ENCODE assay signal across 19 mouse cellular contexts in genomic region chr7:126923999-126924398, GRCm38 (mm10). TPM values are rescaled to one million over a fixed set of nuclear protein-coding genes. Genes with fewer than 3 reads are reported as not detected.
DNase-seq lines count a peak whose midpoint lies in the region; ATAC-seq and TF ChIP-seq lines count a peak whose summit lies in the region.
"Had no signal": no experiment of that assay in that cellular context is flagged by ENCODE, and none has a peak within 500 bp of the region (broad histone marks: within the 10 kb centered on the region; RNA-seq: fewer than 3 reads in every experiment).

No protein-coding gene starts in this region.

- H3K27me3 ChIP-seq in heart, embryonic 12.5 days (replicated peaks) = no peaks in the 10 kb centered on the region
- no peaks in the 10 kb centered on the region for H3K27me3 ChIP-seq in liver, adult 2 months (ENCODE audit: control insufficient read depth, insufficient read depth, low read length)
- no peaks in the 10 kb centered on the region for H3K27me3 ChIP-seq in embryonic facial prominence, embryonic 10.5 days (replicated peaks; ENCODE audit: low read depth, poor library complexity, severe bottlenecking)
- H3K27me3 ChIP-seq in thymus, adult 2 months (ENCODE audit: control insufficient read depth, insufficient read depth, low read length) = no peaks in the 10 kb centered on the region
- H3K27me3 ChIP-seq: embryonic facial prominence, embryonic 15.5 days; forebrain, embryonic 15.5 days had no signal

- H3K79me2 ChIP-seq in liver, adult 2 months (ENCODE audit: control insufficient read depth, insufficient read depth, low read length) = peaks cover 17% of the 10 kb centered on the region; the same call in 1 of the 2 replicates

- 0 out of 2 replicates have a peak, but pooled peaks cover 3% of the 10 kb centered on the region for H3K4me1 ChIP-seq in heart, embryonic 12.5 days (replicated peaks)
- H3K4me1 ChIP-seq in liver, adult 2 months (ENCODE audit: control insufficient read depth, insufficient read depth, low read length) = peaks cover 14% of the 10 kb centered on the region
- peaks cover 11% of the 10 kb centered on the region for H3K4me1 ChIP-seq in embryonic facial prominence, embryonic 10.5 days
- peaks cover 2% of the 10 kb centered on the region; the same call in 1 of the 2 replicates for H3K4me1 ChIP-seq in thymus, adult 2 months (replicated peaks; ENCODE audit: control insufficient read depth, insufficient read depth, low read length)

- no peak for TF ChIP-seq POLR2A in liver, adult 2 months (IDR thresholded peaks at IDR 0.05; ENCODE audit: extremely low read depth, insufficient read depth, low read length)
- TF ChIP-seq POLR2A in thymus, adult 2 months (IDR thresholded peaks at IDR 0.05; ENCODE audit: control insufficient read depth, extremely low read depth, insufficient read depth, low read length, poor library complexity) = no peak

- peak overlapping the region; percentile 23; the same call in 1 of the 2 replicates for H3K27ac ChIP-seq in heart, embryonic 12.5 days (ENCODE audit: poor library complexity, severe bottlenecking)
- peak overlapping the region; percentile 52; the same call in 1 of the 2 replicates for H3K27ac ChIP-seq in liver, adult 2 months (replicated peaks; ENCODE audit: insufficient read depth, low read depth, low read length)
- H3K27ac ChIP-seq in embryonic facial prominence, embryonic 10.5 days (replicated peaks) = peak overlapping the region; percentile 63
- no peak overlapping the region for H3K27ac ChIP-seq in thymus, adult 2 months (ENCODE audit: control insufficient read depth, insufficient read depth, low read length)
- H3K27ac ChIP-seq: embryonic facial prominence, embryonic 15.5 days; forebrain, embryonic 15.5 days had no signal

- no peak overlapping the region for H3K4me3 ChIP-seq in heart, embryonic 12.5 days
- no peak overlapping the region for H3K4me3 ChIP-seq in liver, adult 2 months (ENCODE audit: insufficient read depth, low read depth, low read length)
- H3K4me3 ChIP-seq in embryonic facial prominence, embryonic 10.5 days = no peak overlapping the region
- H3K4me3 ChIP-seq in thymus, adult 2 months (ENCODE audit: control insufficient read depth, insufficient read depth, low read length) = no peak overlapping the region
- H3K4me3 ChIP-seq: embryonic facial prominence, embryonic 15.5 days; forebrain, embryonic 15.5 days had no signal

- H3K36me3 ChIP-seq in heart, embryonic 12.5 days = no peaks in the 10 kb centered on the region
- peaks cover 2% of the 10 kb centered on the region; the same call in 1 of the 2 replicates for H3K36me3 ChIP-seq in liver, adult 2 months (ENCODE audit: control insufficient read depth, insufficient read depth, low read length)
- no peaks in the 10 kb centered on the region for H3K36me3 ChIP-seq in embryonic facial prominence, embryonic 10.5 days (replicated peaks)
- H3K36me3 ChIP-seq in thymus, adult 2 months (ENCODE audit: control insufficient read depth, insufficient read depth, low read length) = no peaks in the 10 kb centered on the region
- H3K36me3 ChIP-seq: embryonic facial prominence, embryonic 15.5 days; forebrain, embryonic 15.5 days had no signal

- WGBS in heart, embryonic 12.5 days = 60% methylated on average over 5 of the region's 5 CpGs
- 82% methylated on average over 5 of the region's 5 CpGs for WGBS in liver, adult 2 months
- WGBS in embryonic facial prominence, embryonic 10.5 days = 79% methylated on average over 5 of the region's 5 CpGs
- 92% methylated on average over 5 of the region's 5 CpGs for WGBS in thymus, adult 2 months

- H3K4me2 ChIP-seq in heart, embryonic 12.5 days = no peak overlapping the region
- H3K4me2 ChIP-seq: embryonic facial prominence, embryonic 15.5 days; forebrain, embryonic 15.5 days had no signal

- ATAC-seq in heart, embryonic 12.5 days (ENCODE audit: insufficient number of reproducible peaks, low FRiP score) = peak; percentile 25; the same call in 1 of the 2 replicates
- ATAC-seq in erythroid progenitor cell, adult 5-6 weeks (replicated peaks; ENCODE audit: low FRiP score, poor library complexity, severe bottlenecking) = no peak
- ATAC-seq: forebrain, embryonic 15.5 days; intestine, embryonic 16.5 days; lung, postnatal 0 days had no signal

- DNase-seq in heart, postnatal 4 days = no peak
- no peak for DNase-seq in liver, adult 2 months (ENCODE audit: extremely low read depth, low read depth, low spot score)
- no peak for DNase-seq in liver
- peak; percentile 92 for DNase-seq in brain, adult 2 months (ENCODE audit: low read depth, low spot score)
- DNase-seq in embryonic facial prominence, embryonic 10.5 days (ENCODE audit: low spot score) = no peak
- DNase-seq in thymus, adult 2 months = no peak
- DNase-seq: adrenal gland, postnatal 10 days; cerebellum, postnatal 14 days; gastrocnemius, postnatal 36 days; kidney, postnatal 10 days; right cerebral cortex, postnatal 25 days; thymus, postnatal 14 days had no signal

- no peak for TF ChIP-seq CTCF in liver, adult 2 months (IDR thresholded peaks at IDR 0.05; ENCODE audit: low read depth, low read length)
- no peak for TF ChIP-seq CTCF in thymus, adult 2 months (IDR thresholded peaks at IDR 0.05; ENCODE audit: borderline replicate concordance, control insufficient read depth, extremely low read depth, insufficient read depth, low read length, poor library complexity)

- H3K9me3 ChIP-seq in heart, embryonic 12.5 days (replicated peaks) = no peaks in the 10 kb centered on the region
- no peaks in the 10 kb centered on the region for H3K9me3 ChIP-seq in embryonic facial prominence, embryonic 10.5 days
- H3K9me3 ChIP-seq: embryonic facial prominence, embryonic 15.5 days; forebrain, embryonic 15.5 days had no signal

- no peak overlapping the region for H3K9ac ChIP-seq in heart, embryonic 12.5 days
- no peak overlapping the region for H3K9ac ChIP-seq in liver, adult 2 months (ENCODE audit: low read depth, low read length)
- H3K9ac ChIP-seq: embryonic facial prominence, embryonic 15.5 days; forebrain, embryonic 15.5 days had no signal

RNA-seq across cellular contexts. Expression of gene Tmem219, which starts 1.3 kb away (rescaled TPM):
- polyA plus RNA-seq in heart, embryonic 12.5 days (2016; fragmentation: Nextera tagmentation; extraction: Ambion mirVana) = 17.6 and 19.9 TPM in 2 replicates
- 10 to 100 TPM; 12.9 to 14.7 TPM for total RNA-seq in heart, postnatal 4 days (2021)
- 78.4 and 98.6 TPM in 2 replicates for total RNA-seq in liver, adult 2 months (2014; rRNA removed)
- polyA plus RNA-seq in liver, adult 2 months (2012; rRNA removed) = 94.9 and 120 TPM in 2 replicates
- polyA plus RNA-seq in embryonic facial prominence, embryonic 10.5 days (2016; fragmentation: Nextera tagmentation; extraction: Ambion mirVana) = 16.7 and 21.3 TPM in 2 replicates
- total RNA-seq in erythroid progenitor cell, adult 5-6 weeks (2015; ENCODE audit: low replicate concordance) = 3.2 and 5.4 TPM in 2 replicates
- 4.0 and 10.4 TPM in 2 replicates for total RNA-seq in erythroid progenitor cell, adult 5-6 weeks (2017; ENCODE audit: low replicate concordance)
- polyA plus RNA-seq in thymus, adult 2 months (2012; rRNA removed) = 87.7 and 94.7 TPM in 2 replicates

RNA-seq across cellular contexts. Expression of gene Kctd13, which starts 4.7 kb away (rescaled TPM):
- polyA plus RNA-seq in heart, embryonic 12.5 days (2016; fragmentation: Nextera tagmentation; extraction: Ambion mirVana) = 16.1 and 17.3 TPM in 2 replicates
- 10 to 100 TPM; 10.4 to 10.7 TPM for total RNA-seq in heart, postnatal 4 days (2021)
- 2.1 and 3.4 TPM in 2 replicates for total RNA-seq in liver, adult 2 months (2014; rRNA removed)
- 5.8 and 7.6 TPM in 2 replicates for polyA plus RNA-seq in liver, adult 2 months (2012; rRNA removed)
- polyA plus RNA-seq in embryonic facial prominence, embryonic 10.5 days (2016; fragmentation: Nextera tagmentation; extraction: Ambion mirVana) = 20.2 and 21.3 TPM in 2 replicates
- total RNA-seq in erythroid progenitor cell, adult 5-6 weeks (2015; ENCODE audit: low replicate concordance) = 21.6 TPM in 1 of 2 replicates, not detected in the other
- total RNA-seq in erythroid progenitor cell, adult 5-6 weeks (2017; ENCODE audit: low replicate concordance) = 0.53 and 3.3 TPM in 2 replicates
- polyA plus RNA-seq in thymus, adult 2 months (2012; rRNA removed) = 38.8 and 42.4 TPM in 2 replicates

RNA-seq across cellular contexts. Expression of gene Asphd1, which starts 25.4 kb away (rescaled TPM):
- polyA plus RNA-seq in heart, embryonic 12.5 days (2016; fragmentation: Nextera tagmentation; extraction: Ambion mirVana) = not detected in 2 replicates
- total RNA-seq in heart, postnatal 4 days (2021) = under 1 TPM in 1 of 2 experiments, not detected in 1; 0.36 TPM
- total RNA-seq in liver, adult 2 months (2014; rRNA removed) = not detected in 2 replicates
- polyA plus RNA-seq in liver, adult 2 months (2012; rRNA removed) = not detected in 2 replicates
- polyA plus RNA-seq in embryonic facial prominence, embryonic 10.5 days (2016; fragmentation: Nextera tagmentation; extraction: Ambion mirVana) = 0.14 and 0.15 TPM in 2 replicates
- total RNA-seq in erythroid progenitor cell, adult 5-6 weeks (2015; ENCODE audit: low replicate concordance) = not detected in 2 replicates
- total RNA-seq in erythroid progenitor cell, adult 5-6 weeks (2017; ENCODE audit: low replicate concordance) = not detected in 2 replicates
- 0.33 and 0.35 TPM in 2 replicates for polyA plus RNA-seq in thymus, adult 2 months (2012; rRNA removed)
- total RNA-seq: gastrocnemius, postnatal 36 days; hematopoietic stem cell, adult 5-6 weeks had no signal
- polyA plus RNA-seq: lung, postnatal 0 days had no signal

RNA-seq across cellular contexts. Expression of gene Sez6l2, which starts 26.4 kb away (rescaled TPM):
- 0.11 TPM in 1 of 2 replicates, not detected in the other for polyA plus RNA-seq in heart, embryonic 12.5 days (2016; fragmentation: Nextera tagmentation; extraction: Ambion mirVana)
- 10 to 100 TPM; 18.6 to 21.2 TPM for total RNA-seq in heart, postnatal 4 days (2021)
- total RNA-seq in liver, adult 2 months (2014; rRNA removed) = 0.20 and 0.28 TPM in 2 replicates
- polyA plus RNA-seq in liver, adult 2 months (2012; rRNA removed) = 0.31 and 0.60 TPM in 2 replicates
- 0.77 and 1.2 TPM in 2 replicates for polyA plus RNA-seq in embryonic facial prominence, embryonic 10.5 days (2016; fragmentation: Nextera tagmentation; extraction: Ambion mirVana)
- not detected in 2 replicates for total RNA-seq in erythroid progenitor cell, adult 5-6 weeks (2015; ENCODE audit: low replicate concordance)
- 0.45 TPM in 1 of 2 replicates, not detected in the other for total RNA-seq in erythroid progenitor cell, adult 5-6 weeks (2017; ENCODE audit: low replicate concordance)
- polyA plus RNA-seq in thymus, adult 2 months (2012; rRNA removed) = 2.9 and 3.7 TPM in 2 replicates

RNA-seq across cellular contexts. Expression of gene Taok2, which starts 39.5 kb away (rescaled TPM):
- polyA plus RNA-seq in heart, embryonic 12.5 days (2016; fragmentation: Nextera tagmentation; extraction: Ambion mirVana) = 40.8 and 42.5 TPM in 2 replicates
- total RNA-seq in heart, postnatal 4 days (2021) = 10 to 100 TPM; 65.0 to 66.5 TPM
- 20.5 and 21.7 TPM in 2 replicates for total RNA-seq in liver, adult 2 months (2014; rRNA removed)
- polyA plus RNA-seq in liver, adult 2 months (2012; rRNA removed) = 28.5 and 42.7 TPM in 2 replicates
- 55.3 and 56.9 TPM in 2 replicates for polyA plus RNA-seq in embryonic facial prominence, embryonic 10.5 days (2016; fragmentation: Nextera tagmentation; extraction: Ambion mirVana)
- 23.1 and 38.2 TPM in 2 replicates for total RNA-seq in erythroid progenitor cell, adult 5-6 weeks (2015; ENCODE audit: low replicate concordance)
- 65.6 and 76.2 TPM in 2 replicates for total RNA-seq in erythroid progenitor cell, adult 5-6 weeks (2017; ENCODE audit: low replicate concordance)
- polyA plus RNA-seq in thymus, adult 2 months (2012; rRNA removed) = 182 and 198 TPM in 2 replicates
